Mouse (Mus musculus): ENCODE data around the gene Efr3b. TPM values are rescaled to one million over a fixed set of nuclear protein-coding genes. Genes with fewer than 3 reads are reported as not detected.

Efr3b gene
- total and polyA plus RNA-seq, 2 experiments from 2014 or later = 32.8 to 111 TPM

DNA sequence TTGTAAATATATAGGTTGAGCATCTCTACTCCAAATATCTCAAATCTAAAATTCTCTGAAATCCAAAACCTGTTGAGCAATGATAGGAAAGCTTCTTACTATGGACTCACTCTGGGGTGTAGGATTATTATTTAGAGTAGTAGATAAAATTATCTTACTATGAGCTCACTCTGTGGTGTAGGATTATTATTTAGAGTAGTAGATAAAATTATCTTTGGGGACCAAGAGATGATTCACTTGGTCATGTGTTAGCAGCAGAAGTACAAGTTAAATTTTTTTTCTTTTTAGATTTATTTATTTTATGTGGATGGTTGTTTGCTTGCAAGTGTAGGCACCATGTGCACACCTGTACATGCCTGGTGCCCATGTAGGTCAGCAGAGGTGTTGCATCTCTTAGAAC, 37.7 kb upstream of the Efr3b start:
- Histone ChIP-seq H3K4me3 (ENCODE audit: low read depth, low read length) (no peak overlapping the region), H3K27me3 (ENCODE audit: insufficient read depth, low read length) (no peaks in the 10 kb centered on the region), H3K9me3 (ENCODE audit: low read length) (no peaks in the 10 kb centered on the region), H3K4me2 (ENCODE audit: low read depth, low read length, poor library complexity, severe bottlenecking) (no peak overlapping the region), H3K4me1 (ENCODE audit: insufficient read depth, low read length) (no peaks in the 10 kb centered on the region), H3K9ac (replicated peaks; ENCODE audit: low read length, poor library complexity, severe bottlenecking) (no peak overlapping the region), H3K27ac (ENCODE audit: low read depth, low read length) (no peak overlapping the region), H3K36me3 (ENCODE audit: insufficient read depth, low read length) (no peaks in the 10 kb centered on the region)
- DNase-seq (ENCODE audit: low spot score) (no peak), ATAC-seq (ENCODE audit: low FRiP score) (no peak)
- TF ChIP-seq CTCF (IDR thresholded peaks at IDR 0.05) = no peak

DNA sequence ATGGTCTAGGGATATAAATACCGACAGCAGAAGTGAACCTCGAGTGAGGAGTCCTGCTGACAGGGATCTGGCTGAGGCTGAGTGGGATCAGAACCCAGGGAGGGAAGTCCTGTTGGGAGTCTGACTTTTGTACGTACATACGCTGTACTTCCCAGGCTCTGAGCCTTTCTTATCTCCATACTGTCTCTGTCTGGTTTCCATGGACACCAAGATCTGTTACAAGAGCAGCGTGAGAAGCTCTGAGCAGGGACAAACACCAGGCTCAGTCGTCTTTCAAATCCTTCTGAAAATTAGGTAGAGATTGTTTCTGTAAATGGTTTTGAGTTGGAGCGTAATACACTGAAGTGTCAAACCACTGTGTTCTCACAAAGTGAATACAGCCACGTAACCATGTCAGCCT, 36.7 kb upstream of the Efr3b start:
- DNase-seq (ENCODE audit: low spot score) (peak; percentile 8), ATAC-seq (ENCODE audit: low FRiP score) (no peak)
- Histone ChIP-seq H3K4me1 (ENCODE audit: insufficient read depth, low read length) (no peaks in the 10 kb centered on the region), H3K4me3 (ENCODE audit: low read depth, low read length) (no peak overlapping the region), H3K27ac (ENCODE audit: low read depth, low read length) (no peak overlapping the region), H3K4me2 (ENCODE audit: low read depth, low read length, poor library complexity, severe bottlenecking) (no peak overlapping the region), H3K9ac (replicated peaks; ENCODE audit: low read length, poor library complexity, severe bottlenecking) (no peak overlapping the region), H3K9me3 (ENCODE audit: low read length) (no peaks in the 10 kb centered on the region), H3K36me3 (ENCODE audit: insufficient read depth, low read length) (no peaks in the 10 kb centered on the region), H3K27me3 (ENCODE audit: insufficient read depth, low read length) (no peaks in the 10 kb centered on the region)
- TF ChIP-seq CTCF (IDR thresholded peaks at IDR 0.05) = no peak
- 44% methylated on average over 8 of the region's 8 CpGs for WGBS

DNA sequence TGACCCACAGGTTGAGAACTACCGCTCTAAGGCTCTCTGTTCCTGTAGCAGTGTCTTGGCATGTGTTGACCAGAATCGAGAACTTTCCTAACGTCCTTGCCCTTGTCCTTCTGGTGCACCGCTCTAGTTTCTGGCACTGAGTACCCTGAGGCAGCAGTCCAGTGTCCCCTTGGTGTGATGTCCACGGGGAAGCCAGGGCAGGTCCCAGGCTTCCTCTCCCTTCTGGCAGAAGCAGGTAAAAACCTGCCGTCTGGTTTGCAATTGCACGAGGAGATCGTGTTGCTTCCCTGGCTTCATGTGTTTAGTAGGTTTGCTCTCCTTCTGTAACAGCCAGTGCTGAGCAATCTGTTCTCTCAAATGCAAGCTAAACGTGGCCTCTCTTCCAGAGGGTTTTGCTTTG, 33.0 kb upstream of the Efr3b start:
- 85% methylated on average over 9 of the region's 9 CpGs for WGBS
- no peak overlapping the region for H3K4me3 ChIP-seq (ENCODE audit: low read depth, low read length)
- no peaks in the 10 kb centered on the region for H3K9me3 ChIP-seq (ENCODE audit: low read length)
- DNase-seq (ENCODE audit: low spot score) (no peak), ATAC-seq (ENCODE audit: low FRiP score) (no peak)
- no peaks in the 10 kb centered on the region for H3K27me3 ChIP-seq (ENCODE audit: insufficient read depth, low read length)
- no peaks in the 10 kb centered on the region for H3K36me3 ChIP-seq (ENCODE audit: insufficient read depth, low read length)
- no peaks in the 10 kb centered on the region for H3K4me1 ChIP-seq (ENCODE audit: insufficient read depth, low read length)
- no peak overlapping the region for H3K4me2 ChIP-seq (ENCODE audit: low read depth, low read length, poor library complexity, severe bottlenecking)
- H3K27ac ChIP-seq (ENCODE audit: low read depth, low read length) = no peak overlapping the region
- no peak for TF ChIP-seq CTCF (IDR thresholded peaks at IDR 0.05)
- no peak overlapping the region for H3K9ac ChIP-seq (replicated peaks; ENCODE audit: low read length, poor library complexity, severe bottlenecking)

DNA sequence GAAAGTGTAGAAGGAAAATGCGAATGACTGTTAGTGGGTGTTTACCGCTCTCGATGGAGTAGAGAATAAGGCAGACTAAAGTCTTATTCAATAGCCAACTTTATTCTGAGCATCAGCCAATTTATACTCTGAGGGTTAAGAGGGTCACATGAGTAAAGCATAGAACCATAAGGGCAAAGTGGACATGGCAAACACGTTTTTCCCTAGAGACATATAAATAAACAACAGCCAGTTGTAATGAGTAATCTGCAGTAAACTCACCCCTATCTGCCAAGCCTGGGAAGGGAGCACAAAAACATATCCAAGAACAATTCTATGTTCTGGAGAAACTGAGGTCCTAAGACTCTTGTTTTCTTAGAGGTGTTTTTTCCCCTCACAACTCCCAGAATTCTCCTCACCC, 29.8 kb upstream of the Efr3b start:
- Histone ChIP-seq H3K4me3 (ENCODE audit: low read depth, low read length) (no peak overlapping the region), H3K4me1 (ENCODE audit: insufficient read depth, low read length) (no peaks in the 10 kb centered on the region), H3K36me3 (ENCODE audit: insufficient read depth, low read length) (no peaks in the 10 kb centered on the region), H3K27ac (ENCODE audit: low read depth, low read length) (no peak overlapping the region), H3K27me3 (ENCODE audit: insufficient read depth, low read length) (no peaks in the 10 kb centered on the region), H3K4me2 (ENCODE audit: low read depth, low read length, poor library complexity, severe bottlenecking) (no peak overlapping the region), H3K9me3 (ENCODE audit: low read length) (no peaks in the 10 kb centered on the region), H3K9ac (replicated peaks; ENCODE audit: low read length, poor library complexity, severe bottlenecking) (no peak overlapping the region)
- WGBS = 83% methylated on average over 4 of the region's 4 CpGs
- no peak for TF ChIP-seq CTCF (IDR thresholded peaks at IDR 0.05)
- DNase-seq (ENCODE audit: low spot score) (no peak), ATAC-seq (ENCODE audit: low FRiP score) (no peak)

DNA sequence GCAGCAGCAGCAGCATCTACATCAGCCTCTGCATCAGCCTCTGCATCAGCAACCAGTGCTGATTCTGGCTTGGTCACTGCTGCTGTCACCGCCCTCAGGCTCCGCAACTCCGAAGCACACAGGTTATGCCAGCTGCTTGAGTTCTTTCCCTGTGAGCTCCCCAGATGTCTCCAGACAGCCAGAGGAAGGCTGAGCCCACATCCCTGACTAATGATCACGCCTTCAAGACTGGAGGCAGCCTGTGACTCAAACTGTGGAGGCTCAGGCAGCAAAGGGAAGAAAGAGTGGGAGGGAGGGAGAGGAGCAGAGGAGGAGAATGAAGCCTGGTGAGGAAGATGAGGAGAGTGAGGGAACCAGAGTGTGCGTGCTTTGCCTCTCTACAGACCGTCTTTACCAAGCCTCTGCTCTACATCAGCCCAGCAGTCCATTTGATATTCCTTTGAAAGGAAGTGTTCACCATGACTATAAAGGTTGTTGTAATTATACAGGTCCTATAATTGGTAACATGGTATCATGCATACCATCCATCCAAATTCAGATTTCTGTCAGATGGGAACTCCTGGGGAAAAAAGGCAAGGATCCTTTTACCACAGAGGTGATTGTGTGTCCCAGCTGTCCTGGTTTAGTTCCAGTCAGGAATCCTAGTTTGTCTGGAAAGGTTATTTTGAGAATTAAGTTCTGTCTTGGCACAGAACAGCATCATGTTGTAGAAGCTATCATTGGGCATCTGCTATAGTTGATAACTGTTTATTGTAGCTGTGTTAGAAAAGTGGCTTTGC, 28.2 kb upstream of the Efr3b start:
- no peak for TF ChIP-seq CTCF (IDR thresholded peaks at IDR 0.05)
- Histone ChIP-seq H3K9ac (replicated peaks; ENCODE audit: low read length, poor library complexity, severe bottlenecking) (no peak overlapping the region), H3K4me3 (ENCODE audit: low read depth, low read length) (no peak overlapping the region), H3K4me1 (ENCODE audit: insufficient read depth, low read length) (no peaks in the 10 kb centered on the region), H3K27ac (ENCODE audit: low read depth, low read length) (no peak overlapping the region), H3K36me3 (ENCODE audit: insufficient read depth, low read length) (no peaks in the 10 kb centered on the region), H3K9me3 (ENCODE audit: low read length) (no peaks in the 10 kb centered on the region), H3K4me2 (ENCODE audit: low read depth, low read length, poor library complexity, severe bottlenecking) (no peak overlapping the region), H3K27me3 (ENCODE audit: insufficient read depth, low read length) (no peaks in the 10 kb centered on the region)
- 76% methylated on average over 6 of the region's 6 CpGs for WGBS
- ATAC-seq (ENCODE audit: low FRiP score) (no peak), DNase-seq (ENCODE audit: low spot score) (no peak)

DNA sequence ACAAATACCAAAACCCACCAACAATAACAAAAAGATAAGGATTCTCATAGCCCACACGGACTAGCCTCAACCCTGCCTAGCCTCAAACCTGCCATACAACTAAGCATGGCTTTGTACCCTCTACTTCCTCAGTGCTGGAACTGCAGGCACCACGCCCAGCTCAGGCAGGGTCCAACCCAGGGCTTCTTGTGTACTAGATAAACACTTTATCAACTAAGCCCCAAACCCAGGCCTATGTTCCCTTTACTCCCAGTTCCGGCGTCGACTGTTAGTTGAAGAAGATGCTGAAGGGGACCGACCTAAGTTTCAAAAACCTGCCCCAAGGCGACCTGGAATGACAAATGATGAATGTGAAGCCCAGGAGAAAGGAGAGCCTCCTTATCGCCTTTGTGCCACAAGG, 27.2 kb upstream of the Efr3b start:
- DNase-seq (ENCODE audit: low spot score) (no peak), ATAC-seq (ENCODE audit: low FRiP score) (no peak)
- 77% methylated on average over 8 of the region's 8 CpGs for WGBS
- no peak overlapping the region for H3K4me3 ChIP-seq (ENCODE audit: low read depth, low read length)
- H3K27me3 ChIP-seq (ENCODE audit: insufficient read depth, low read length) = no peaks in the 10 kb centered on the region
- no peak overlapping the region for H3K4me2 ChIP-seq (ENCODE audit: low read depth, low read length, poor library complexity, severe bottlenecking)
- H3K4me1 ChIP-seq (ENCODE audit: insufficient read depth, low read length) = no peaks in the 10 kb centered on the region
- H3K9ac ChIP-seq (replicated peaks; ENCODE audit: low read length, poor library complexity, severe bottlenecking) = no peak overlapping the region
- no peak overlapping the region for H3K27ac ChIP-seq (ENCODE audit: low read depth, low read length)
- H3K36me3 ChIP-seq (ENCODE audit: insufficient read depth, low read length) = no peaks in the 10 kb centered on the region
- H3K9me3 ChIP-seq (ENCODE audit: low read length) = no peaks in the 10 kb centered on the region
- TF ChIP-seq CTCF (IDR thresholded peaks at IDR 0.05) = no peak
